Mouse (Mus musculus) testis, adult 2 months (tissue): ENCODE measurements around the gene Adamts3.

ENCODE experiments used
- CTCF ChIP-seq: fragments of 200-500 bp; IDR thresholded peaks from 2 replicates; pipeline ENCODE4 v1.5.1; 2012; ENCODE audit warnings: low read depth, mild to moderate bottlenecking, inconsistent platforms, low read length, moderate library complexity; ENCODE audit not compliant: control insufficient read depth, insufficient read depth, insufficient replicate concordance
- POLR2A ChIP-seq: fragments of 200-500 bp; IDR thresholded peaks from 2 replicates; pipeline ENCODE4 v1.6.1; 2012; ENCODE audit warnings: low read depth, mild to moderate bottlenecking, inconsistent platforms, low read length, moderate library complexity; ENCODE audit not compliant: control insufficient read depth

DNA sequence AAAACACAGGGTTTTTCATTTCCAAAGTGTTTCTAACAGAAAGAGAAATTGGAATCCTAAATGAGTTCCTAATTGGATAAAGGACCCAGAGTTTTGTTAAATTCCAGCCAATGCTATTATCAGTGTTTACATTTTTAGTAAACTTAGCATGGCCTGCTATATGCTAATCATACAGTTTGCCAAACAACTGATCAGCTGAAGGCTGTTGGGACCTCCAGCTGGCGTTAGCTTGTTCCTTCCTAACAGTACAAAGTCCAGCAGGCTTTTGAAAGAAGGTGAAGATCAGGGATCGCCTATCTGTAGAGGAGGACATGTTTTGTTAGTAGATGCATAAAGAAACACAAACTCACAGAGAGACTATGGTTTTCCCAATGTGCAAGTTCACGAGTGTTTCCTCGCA is 173.7 kb downstream of the Adamts3 start:
- TF ChIP-seq CTCF: no peak
- TF ChIP-seq POLR2A: no peak
